Mouse (Mus musculus) midbrain, postnatal 0 days (tissue): ENCODE data around the gene Il1r2. TPM values are rescaled to one million over a fixed set of nuclear protein-coding genes. Genes with fewer than 3 reads are reported as not detected.

Source experiments
- ATAC-seq: fragments of 200-750 bp; cut with Nextera tagmentation; 2 replicates; pipeline ENCODE4 v1.8.0; 2017; ENCODE audit warnings: moderate number of reproducible peaks, mild to moderate bottlenecking, moderate TSS enrichment, moderate library complexity; ENCODE audit not compliant: low FRiP score
- DNase-seq: peaks from one replicate; pipeline ENCODE4 v3.0.0-alpha.2; 2015; ENCODE audit warnings: low spot score
- H3K27ac ChIP-seq: fragments of 300-500 bp; sonication (generic); 2 replicates; pipeline ENCODE4 v1.5.1; 2014; ENCODE audit warnings: low read depth, mild to moderate bottlenecking, low read length, mixed read lengths
- H3K27me3 ChIP-seq: fragments of 300-500 bp; sonication (generic); 2 replicates; pipeline ENCODE4 v1.6.1; 2014; ENCODE audit warnings: low read length, control low read depth, mixed read lengths; ENCODE audit not compliant: insufficient read depth
- H3K36me3 ChIP-seq: fragments of 300-500 bp; sonication (generic); 2 replicates; pipeline ENCODE4 v1.6.1; 2014; ENCODE audit warnings: low read length, control low read depth, mixed read lengths; ENCODE audit not compliant: insufficient read depth
- H3K4me1 ChIP-seq: fragments of 300-500 bp; sonication (generic); 2 replicates; pipeline ENCODE4 v1.6.1; 2014; ENCODE audit warnings: mild to moderate bottlenecking, control low read depth, antibody characterized with exemption, low read length, mixed read lengths; ENCODE audit not compliant: insufficient read depth
- H3K4me2 ChIP-seq: fragments of 300-500 bp; sonication (generic); 2 replicates; pipeline ENCODE4 v1.6.1; 2014; ENCODE audit warnings: low read depth, mild to moderate bottlenecking, low read length, mixed read lengths; ENCODE audit not compliant: poor library complexity, severe bottlenecking
- H3K4me3 ChIP-seq: fragments of 300-500 bp; sonication (generic); 2 replicates; pipeline ENCODE4 v1.5.1; 2014; ENCODE audit warnings: low read depth, mild to moderate bottlenecking, low read length, moderate library complexity
- H3K9ac ChIP-seq: fragments of 300-500 bp; sonication (generic); replicated peaks from 2 replicates; pipeline ENCODE4 v1.6.1; 2014; ENCODE audit warnings: mild to moderate bottlenecking, low read length, moderate library complexity, mixed read lengths; ENCODE audit not compliant: poor library complexity, severe bottlenecking
- H3K9me3 ChIP-seq: fragments of 300-500 bp; sonication (generic); 2 replicates; pipeline ENCODE4 v1.6.1; 2016; ENCODE audit warnings: low read length, control low read depth
- CTCF ChIP-seq: IDR thresholded peaks from 2 replicates; pipeline ENCODE4 v1.5.1; 2016; ENCODE audit warnings: antibody characterized with exemption, mild to moderate bottlenecking
- WGBS: fragments of 180-500 bp; shearing (Covaris S2); extraction: QIAGEN DNeasy Blood & Tissue Kit; methylation state at CpG from one replicate; pipeline ENCODE4 v1.1.7; 2014; 5-methylcytosine and 5-hydroxymethylcytosine counted together
- polyA plus RNA-seq: library from polyadenylated mRNA; unstranded; fragments of >200 nt; fragmentation: Nextera tagmentation; extraction: Ambion mirVana; gene quantifications from 2 replicates; pipeline ENCODE4 v1.2.1, GENCODE M21; 2015
- total RNA-seq: library from RNA; depleted of rRNA; stranded (reverse); fragments of >200 nt; gene quantifications from 2 replicates; pipeline ENCODE4 v1.2.3, GENCODE M21; 2014

Il1r2 gene
- total and polyA plus RNA-seq, 2 experiments from 2014 or later = 0.35 TPM; not detected in 1

DNA sequence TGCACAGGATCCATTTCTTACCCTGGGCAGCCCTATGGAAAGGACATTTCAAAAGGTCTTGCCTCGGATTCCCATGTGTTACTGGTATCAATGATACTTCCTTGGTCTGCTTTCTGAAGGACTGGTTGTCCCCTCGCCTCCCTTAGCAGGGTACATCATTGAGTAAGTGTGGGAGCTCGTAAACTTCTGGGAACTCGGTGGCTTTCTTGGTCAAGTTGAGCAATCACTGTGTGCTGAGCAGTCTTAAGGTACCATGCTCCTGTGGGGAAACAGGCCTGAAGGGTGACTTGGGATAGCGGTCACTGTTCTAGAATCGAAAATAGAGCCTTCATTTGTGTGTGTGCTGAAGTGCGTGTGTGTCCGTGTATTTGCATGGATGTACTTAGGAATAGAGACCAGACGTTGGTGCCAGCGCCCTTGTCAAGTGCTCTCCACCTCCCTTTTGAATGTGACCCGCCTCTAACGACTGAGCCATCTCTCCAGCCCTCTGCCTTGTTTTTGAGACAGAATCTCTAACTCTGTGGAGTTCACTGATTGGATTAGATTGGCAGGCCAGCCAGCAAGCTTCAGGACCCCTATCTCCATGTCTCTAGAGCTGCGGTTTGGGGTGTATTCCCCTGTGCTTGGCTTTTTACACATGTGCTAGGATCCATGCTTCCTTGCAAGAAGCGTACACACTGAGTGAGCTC lies 43.4 kb upstream of the Il1r2 start:
- Histone ChIP-seq H3K9me3 (no peaks in the 10 kb centered on the region), H3K27me3 (no peaks in the 10 kb centered on the region), H3K4me2 (no peak overlapping the region), H3K27ac (no peak overlapping the region), H3K9ac (no peak overlapping the region), H3K4me3 (no peak overlapping the region), H3K4me1 (no peaks in the 10 kb centered on the region), H3K36me3 (peaks cover 12% of the 10 kb centered on the region)
- TF ChIP-seq CTCF = no peak
- DNase-seq = no peak
- 89% methylated on average over 14 of the region's 14 CpGs for WGBS
- no peak for ATAC-seq

DNA sequence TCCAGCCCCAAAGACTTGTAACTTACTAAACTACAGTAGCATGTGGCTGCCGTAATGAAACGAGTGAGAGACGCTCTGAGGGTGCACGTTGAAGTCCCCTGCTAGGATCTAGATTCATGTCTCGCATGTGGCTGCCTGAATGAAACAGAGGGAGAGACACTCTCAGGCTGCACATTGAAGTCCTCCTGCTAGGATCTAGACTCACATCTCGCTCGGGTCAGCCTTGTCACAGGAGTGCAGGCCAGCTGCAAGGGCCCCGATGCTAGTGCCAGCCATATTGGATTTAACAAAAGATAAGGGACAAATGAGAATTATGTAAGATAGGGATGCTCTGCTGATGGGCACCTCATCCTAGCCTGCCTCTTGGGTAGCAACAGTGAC lies 42.9 kb upstream of the Il1r2 start:
- DNase-seq (no peak), ATAC-seq (no peak)
- Histone ChIP-seq H3K27ac (no peak overlapping the region), H3K9ac (no peak overlapping the region), H3K4me2 (no peak overlapping the region), H3K4me1 (no peaks in the 10 kb centered on the region), H3K4me3 (no peak overlapping the region), H3K27me3 (no peaks in the 10 kb centered on the region), H3K9me3 (no peaks in the 10 kb centered on the region), H3K36me3 (peaks cover 9% of the 10 kb centered on the region; the same call in 1 of the 2 replicates)
- TF ChIP-seq CTCF = no peak
- 94% methylated on average over 8 of the region's 8 CpGs for WGBS

DNA sequence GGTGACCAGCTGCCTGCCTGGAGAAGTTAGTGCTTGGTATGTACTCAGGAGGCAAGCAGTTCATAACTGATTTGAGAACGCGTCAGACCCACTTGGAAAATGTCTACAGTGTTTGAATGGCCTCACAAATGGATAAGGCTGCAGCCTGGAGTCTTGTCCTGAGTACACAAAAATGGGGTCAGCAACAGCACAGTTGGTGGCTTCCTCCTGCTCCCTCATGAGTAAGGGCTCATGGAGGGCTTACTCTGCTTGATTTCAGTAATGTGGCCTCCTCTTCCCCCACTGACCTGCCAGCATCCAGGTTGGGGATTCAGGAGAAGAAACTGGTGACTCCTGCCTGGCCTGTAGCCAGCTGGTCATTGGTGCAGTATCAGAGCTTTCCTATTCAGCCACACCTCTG lies 42.3 kb upstream of the Il1r2 start:
- H3K4me2 ChIP-seq = no peak overlapping the region
- H3K4me3 ChIP-seq = no peak overlapping the region
- H3K27me3 ChIP-seq = no peaks in the 10 kb centered on the region
- no peak overlapping the region for H3K9ac ChIP-seq
- H3K9me3 ChIP-seq = no peaks in the 10 kb centered on the region
- peaks cover 5% of the 10 kb centered on the region; the same call in 1 of the 2 replicates for H3K36me3 ChIP-seq
- no peak for ATAC-seq
- H3K4me1 ChIP-seq = no peaks in the 10 kb centered on the region
- TF ChIP-seq CTCF = no peak
- WGBS = 95% methylated on average over 2 of the region's 2 CpGs
- no peak overlapping the region for H3K27ac ChIP-seq
- DNase-seq = no peak

DNA sequence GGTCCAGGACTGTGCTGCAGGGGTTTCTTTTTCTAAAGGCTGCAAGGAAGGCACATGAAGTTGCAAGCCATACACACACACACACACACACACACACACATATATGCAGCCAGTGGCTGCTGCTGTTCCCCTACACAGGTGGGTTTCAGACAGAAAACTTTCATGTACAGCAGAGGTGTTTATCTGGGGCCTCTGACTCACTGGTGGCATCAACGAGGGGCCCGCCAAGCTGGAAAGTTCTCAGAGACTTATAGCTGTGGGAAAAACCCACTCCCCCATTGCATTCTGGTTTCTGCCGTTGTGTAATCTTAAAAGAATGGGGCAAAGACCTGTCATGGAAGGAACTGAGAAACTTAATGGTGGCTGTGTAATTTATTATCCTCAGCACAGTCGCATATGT lies 40.6 kb upstream of the Il1r2 start:
- 91% methylated on average over 4 of the region's 4 CpGs for WGBS
- no peaks in the 10 kb centered on the region for H3K36me3 ChIP-seq
- DNase-seq = no peak
- H3K27me3 ChIP-seq = no peaks in the 10 kb centered on the region
- TF ChIP-seq CTCF = no peak
- no peak overlapping the region for H3K4me3 ChIP-seq
- H3K27ac ChIP-seq = no peak overlapping the region
- no peak for ATAC-seq
- no peaks in the 10 kb centered on the region for H3K4me1 ChIP-seq
- H3K9me3 ChIP-seq = no peaks in the 10 kb centered on the region
- no peak overlapping the region for H3K4me2 ChIP-seq
- H3K9ac ChIP-seq = no peak overlapping the region

DNA sequence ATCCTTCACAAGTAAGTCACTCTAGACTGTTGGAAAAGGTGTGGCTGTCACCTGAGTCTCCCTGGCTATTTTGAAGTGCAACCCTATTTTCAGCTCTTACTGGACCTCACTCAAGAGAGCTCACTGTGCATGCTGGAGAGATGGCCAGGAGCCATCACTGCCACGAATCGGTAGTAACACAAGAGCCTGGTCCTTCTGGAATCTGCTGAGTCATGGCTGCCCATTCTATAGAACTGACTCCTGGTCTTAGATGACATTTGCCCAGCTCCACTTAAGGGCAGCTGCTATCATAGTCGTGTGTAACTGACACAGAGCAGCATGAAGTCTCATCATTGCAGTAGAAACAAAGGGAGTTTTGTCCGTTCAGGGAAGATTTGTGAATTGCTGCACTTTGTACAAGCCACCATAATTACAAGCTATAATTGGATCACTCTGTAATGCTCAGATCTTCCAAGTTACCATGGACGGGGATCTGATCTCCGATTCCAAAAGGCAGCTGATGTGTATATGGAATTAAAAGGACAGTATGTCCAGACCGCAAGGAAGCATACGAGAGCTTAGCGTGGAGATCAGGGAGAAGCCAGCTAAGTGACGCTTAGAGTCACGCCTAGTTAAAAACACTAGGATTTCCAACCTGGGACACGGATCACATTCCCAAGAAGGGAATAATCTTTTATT lies 40.0 kb upstream of the Il1r2 start:
- H3K9me3 ChIP-seq = no peaks in the 10 kb centered on the region
- ATAC-seq = no peak

DNA sequence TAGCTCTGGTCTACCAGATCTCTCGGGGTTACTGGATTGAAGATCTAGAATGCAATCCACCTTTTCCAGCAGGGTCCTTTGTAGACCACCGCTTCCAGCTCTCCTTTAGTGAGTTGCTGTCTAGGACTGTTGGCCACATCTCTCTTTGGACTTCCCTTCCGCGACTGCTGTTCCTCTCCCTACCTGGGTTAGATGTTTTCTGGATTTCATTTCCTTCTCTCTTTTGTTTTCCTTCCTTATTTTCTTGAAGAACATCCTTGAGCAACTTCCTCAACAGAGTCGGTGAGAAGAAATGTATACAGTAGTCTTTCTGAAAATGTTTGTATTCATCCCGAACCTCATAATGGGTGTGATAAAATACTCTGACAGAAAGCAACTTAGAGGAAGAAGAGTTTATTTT lies 36.0 kb upstream of the Il1r2 start:
- WGBS = 95% methylated on average over 6 of the region's 6 CpGs
- no peak for ATAC-seq

More for the DNA sequence above, 40.0 kb upstream of the Il1r2 start:
- peak; percentile 22 for DNase-seq
- H3K4me1 ChIP-seq = no peaks in the 10 kb centered on the region
- WGBS = 60% methylated on average over 12 of the region's 12 CpGs
- no peak overlapping the region for H3K4me2 ChIP-seq
- no peak for TF ChIP-seq CTCF
- no peaks in the 10 kb centered on the region for H3K27me3 ChIP-seq
- H3K4me3 ChIP-seq = no peak overlapping the region
- H3K36me3 ChIP-seq = no peaks in the 10 kb centered on the region
- H3K9ac ChIP-seq = no peak overlapping the region
- H3K27ac ChIP-seq = no peak overlapping the region

More for the DNA sequence above, 36.0 kb upstream of the Il1r2 start:
- Histone ChIP-seq H3K4me3 (no peak overlapping the region), H3K27ac (no peak overlapping the region), H3K4me2 (no peak overlapping the region), H3K4me1 (no peaks in the 10 kb centered on the region), H3K9me3 (no peaks in the 10 kb centered on the region), H3K9ac (no peak overlapping the region), H3K27me3 (no peaks in the 10 kb centered on the region; the same call in 1 of the 2 replicates), H3K36me3 (no peaks in the 10 kb centered on the region)
- no peak for DNase-seq
- no peak for TF ChIP-seq CTCF
